Mouse (Mus musculus) thymus, postnatal 25 days (tissue): Measurements from ENCODE around the gene Slc16a5.

Source experiments
- DNase-seq: peaks from one replicate; pipeline ENCODE4 v3.0.0; 2022

Slc16a5 gene

DNA sequence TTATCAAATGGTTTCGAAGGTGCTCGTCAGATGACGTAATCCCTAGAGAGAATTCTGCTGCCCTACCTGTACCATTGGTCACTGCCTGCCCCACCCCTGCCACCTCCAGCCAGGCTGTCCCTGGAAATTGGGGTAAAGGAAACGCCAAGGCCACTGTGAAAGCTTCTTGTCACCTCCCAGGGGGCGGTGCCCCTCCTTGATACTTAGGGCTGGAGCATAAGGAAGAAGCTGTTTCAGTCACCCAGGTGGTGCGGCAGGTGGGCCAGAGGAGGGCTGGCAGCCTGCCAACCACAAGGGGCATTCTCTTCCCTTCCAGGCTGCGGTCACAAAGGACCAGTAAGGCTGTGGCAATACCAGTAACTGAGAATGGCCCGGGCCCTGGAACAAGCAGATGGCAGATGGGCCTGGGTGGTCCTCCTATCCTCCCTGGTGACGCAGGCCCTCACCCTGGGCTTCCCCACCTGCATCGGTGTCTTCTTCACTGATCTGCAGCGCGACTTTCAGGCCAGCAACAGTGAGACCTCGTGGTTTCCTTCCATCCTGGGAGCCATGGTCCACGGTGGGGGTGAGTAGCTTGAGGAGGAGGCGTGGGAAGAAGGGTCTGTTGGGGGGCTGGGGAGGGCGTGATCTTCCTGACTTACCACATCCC, at the start of gene Slc16a5:
Gene Slc16a5 (plus strand): TSS at position 232 of the 649 bp plus-strand sequence.
- peak; percentile 85 for DNase-seq

DNA sequence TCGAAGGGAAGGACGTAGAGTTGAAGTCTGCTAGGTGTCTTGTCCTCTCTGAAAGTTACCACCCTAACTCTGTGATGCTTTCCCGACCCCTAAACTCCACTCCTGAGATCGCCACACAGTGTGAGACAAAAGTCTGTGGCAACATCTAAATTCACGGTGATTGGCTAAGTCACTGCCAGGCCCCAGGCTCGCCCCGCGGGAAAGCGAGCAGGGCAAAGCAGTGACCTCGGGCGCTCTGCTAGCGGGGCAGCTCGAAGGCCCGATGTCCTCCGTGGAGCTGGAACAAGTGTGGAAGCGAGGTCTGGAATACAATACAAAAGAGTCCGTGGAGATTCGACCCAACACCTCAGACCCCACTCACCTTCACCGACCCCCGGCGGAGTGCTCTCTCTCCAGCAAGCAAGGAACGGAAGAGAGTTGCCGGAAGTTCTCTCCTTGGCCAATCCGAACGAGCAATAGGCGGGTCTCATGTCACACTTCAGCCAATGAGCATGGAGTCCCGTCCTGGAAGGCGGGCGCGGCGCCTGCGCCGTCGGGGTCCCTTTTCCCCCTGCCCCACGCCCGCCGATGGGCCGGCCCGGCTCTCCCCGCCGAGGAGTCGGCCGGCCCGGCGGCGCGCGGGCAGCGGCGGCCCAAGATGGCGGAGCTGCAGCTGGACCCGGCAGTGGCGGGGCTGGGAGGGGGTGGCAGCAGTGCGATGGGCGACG, 42.6 kb upstream of the Slc16a5 start, which contains the start of the genes Atp5h and Kctd2:
Gene Atp5h (minus strand): TSS at position 432 of the 707 bp plus-strand sequence.
Gene Kctd2 (plus strand): TSS at position 598 of the 707 bp plus-strand sequence.
- peak; percentile 94 for DNase-seq

GRCm38 (mm10) chr11:115420336-115421190, 41.7 kb upstream of the Slc16a5 start:
- peak; percentile 67 for DNase-seq

GRCm38 (mm10) chr11:115421328-115421727, 40.9 kb upstream of the Slc16a5 start:
- DNase-seq = no peak

DNA sequence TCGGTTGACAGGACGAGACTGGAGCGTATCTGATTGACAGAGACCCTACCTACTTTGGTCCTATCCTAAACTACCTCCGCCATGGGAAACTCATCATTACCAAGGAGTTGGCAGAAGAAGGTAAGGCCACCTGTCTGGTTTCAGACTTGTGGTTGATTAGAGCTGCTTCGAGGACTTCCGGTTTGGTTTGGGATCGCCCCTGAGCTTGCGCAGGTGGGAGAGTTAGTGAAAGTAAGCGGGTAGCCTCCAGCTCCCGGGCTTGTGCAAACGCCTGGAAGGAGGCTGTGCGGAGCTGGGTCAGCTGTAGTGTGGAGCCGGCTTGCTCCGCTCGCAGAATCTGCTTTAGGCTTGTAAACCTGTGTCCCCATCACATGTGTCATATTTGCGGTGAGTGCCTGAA, 40.3 kb upstream of the Slc16a5 start:
- DNase-seq = peak; percentile 42

GRCm38 (mm10) chr11:115423091-115423490, 39.2 kb upstream of the Slc16a5 start:
- no peak for DNase-seq

DNA sequence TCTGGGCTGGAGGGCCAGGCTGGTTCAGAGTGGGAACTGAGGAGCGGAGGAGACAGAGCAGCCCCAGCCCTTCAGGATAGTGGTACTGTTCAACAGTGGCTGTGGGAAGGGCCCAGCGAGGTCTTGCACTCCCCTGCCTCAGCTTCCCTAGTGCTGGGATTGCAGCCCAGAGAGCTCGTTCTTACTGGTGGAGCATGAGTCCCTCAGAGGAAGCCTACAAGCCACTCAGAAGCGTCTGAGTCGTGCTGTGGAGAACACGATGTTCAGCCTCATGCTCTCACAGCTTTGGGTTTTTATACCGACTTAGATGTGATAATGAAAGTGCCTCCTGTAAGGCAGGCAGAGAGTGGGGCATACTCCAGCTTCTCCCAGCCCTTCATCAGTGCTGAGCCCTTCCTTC, 37.6 kb upstream of the Slc16a5 start:
- peak; percentile 47 for DNase-seq

GRCm38 (mm10) chr11:115425671-115426070, 36.6 kb upstream of the Slc16a5 start:
- peak; percentile 62 for DNase-seq

DNA sequence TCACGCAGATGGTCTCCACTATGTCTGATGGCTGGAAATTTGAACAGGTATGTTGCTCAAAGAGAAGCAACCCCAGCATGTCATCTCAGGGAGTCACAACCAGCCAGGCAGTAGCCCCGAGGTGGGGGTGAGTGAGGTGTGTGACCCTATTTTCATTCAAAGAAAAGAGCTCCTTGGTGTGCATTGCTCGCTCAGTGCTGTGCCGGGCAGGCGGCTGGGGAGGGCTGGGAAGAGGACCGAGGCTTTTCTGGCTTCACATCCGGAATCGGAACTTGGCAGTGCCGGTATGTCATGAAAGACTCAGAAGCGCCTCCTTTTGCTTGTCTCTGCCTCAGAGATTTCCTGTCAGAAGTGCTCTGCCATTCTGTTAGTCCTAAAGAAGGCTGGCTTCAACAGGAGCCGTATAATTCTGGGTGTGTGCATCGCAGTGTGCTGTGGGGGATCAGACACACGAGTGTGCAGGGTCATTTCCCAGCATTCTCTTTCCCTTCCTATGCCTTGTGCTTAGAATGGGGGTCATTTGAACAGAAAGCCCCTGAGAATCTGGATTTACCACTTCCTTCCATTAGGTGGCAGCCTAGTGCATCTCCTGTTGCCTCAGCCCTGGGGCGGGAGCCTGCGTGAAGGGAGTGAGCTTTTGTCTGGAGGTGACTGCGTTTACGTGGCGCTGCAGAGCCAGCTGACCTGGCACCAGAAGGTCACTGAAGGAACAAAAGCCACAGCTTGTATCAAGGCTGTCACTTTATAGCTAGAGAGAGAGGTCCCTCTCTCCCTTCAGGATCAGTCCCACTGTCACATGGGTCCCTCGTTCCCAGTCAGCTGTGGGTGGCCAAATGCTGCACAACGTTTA, 34.6 kb upstream of the Slc16a5 start:
- DNase-seq = peak; percentile 85

- no peak for DNase-seq
Measured at GRCm38 (mm10) chr11:115429307-115429706, 33.0 kb upstream of the Slc16a5 start.

DNA sequence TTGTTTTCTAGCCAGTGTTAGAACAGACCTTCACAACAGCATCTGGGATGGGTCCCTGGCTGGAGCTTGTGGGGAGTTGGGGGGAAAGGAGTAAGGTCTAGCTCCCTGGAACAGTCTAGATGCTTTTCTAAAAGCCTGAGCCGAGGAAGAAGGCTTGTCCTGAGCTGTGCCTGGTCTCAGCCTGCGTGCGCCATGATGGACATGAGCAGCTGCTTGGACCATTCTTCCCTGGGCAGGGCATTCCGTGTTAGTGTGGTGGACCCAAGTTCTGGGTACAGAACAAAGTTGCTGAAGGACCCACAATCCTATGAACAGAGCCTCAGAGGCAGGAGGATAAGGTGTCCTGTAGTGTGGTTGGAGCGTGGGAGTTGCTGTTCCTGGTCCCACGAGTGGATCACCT, 31.7 kb upstream of the Slc16a5 start:
- no peak for DNase-seq

GRCm38 (mm10) chr11:115432814-115433213, 29.5 kb upstream of the Slc16a5 start:
- DNase-seq = no peak

- DNase-seq = no peak
Measured at GRCm38 (mm10) chr11:115433342-115433741, 28.9 kb upstream of the Slc16a5 start.

GRCm38 (mm10) chr11:115435596-115436337, 26.5 kb upstream of the Slc16a5 start:
- no peak for DNase-seq

DNA sequence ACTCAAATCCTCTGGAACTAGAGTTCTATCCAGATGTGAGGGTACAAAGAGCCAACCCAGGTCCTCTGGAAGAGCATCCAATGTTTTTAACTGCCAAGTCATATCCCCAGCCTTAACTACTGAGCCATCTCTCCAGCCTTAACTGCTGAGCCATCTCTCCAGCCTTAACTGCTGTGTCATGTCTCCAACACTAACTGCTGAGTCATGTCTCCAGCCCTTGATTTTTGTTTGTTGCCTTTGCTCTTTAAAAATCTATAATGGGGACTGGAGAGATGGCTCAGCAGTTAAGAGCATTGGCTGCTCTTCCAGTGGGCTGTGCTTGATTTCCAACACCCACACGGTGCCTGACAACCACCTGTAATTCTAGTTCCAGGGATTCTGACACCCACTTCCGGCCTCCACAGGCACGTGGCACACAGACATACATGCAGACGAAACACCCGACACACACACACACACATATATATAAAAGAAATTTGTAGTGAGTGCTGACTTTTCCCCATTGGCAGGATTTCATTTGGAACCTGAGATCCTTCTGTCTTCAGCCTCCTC, 24.6 kb upstream of the Slc16a5 start:
- DNase-seq = no peak

GRCm38 (mm10) chr11:115439326-115439725, 22.9 kb upstream of the Slc16a5 start:
- DNase-seq = no peak

GRCm38 (mm10) chr11:115439906-115440595, 22.2 kb upstream of the Slc16a5 start, which contains the start of gene Trim80:
Gene Trim80, plus strand, starts transcription at chr11:115440545.
- no peak for DNase-seq

DNA sequence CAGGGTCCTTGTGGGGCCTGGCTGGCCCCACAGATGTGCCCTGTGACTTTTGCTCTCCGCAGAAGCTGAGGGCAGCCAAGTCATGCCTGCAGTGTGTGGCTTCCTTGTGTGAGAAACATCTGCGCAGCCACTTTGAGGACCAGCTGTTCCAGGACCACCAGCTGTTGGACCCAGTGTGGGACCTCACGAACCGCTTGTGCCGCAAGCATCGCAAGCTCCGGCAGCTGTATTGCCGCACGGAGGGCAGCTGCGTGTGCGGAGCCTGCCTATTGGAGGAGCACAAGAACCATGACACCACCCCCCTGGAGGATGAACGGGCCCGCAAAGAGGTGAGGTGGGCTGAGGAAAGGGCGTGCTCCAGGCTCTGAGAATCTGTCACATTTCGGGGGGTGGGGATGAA, 20.9 kb upstream of the Slc16a5 start:
- peak; percentile 50 for DNase-seq

GRCm38 (mm10) chr11:115446906-115447305, 15.4 kb upstream of the Slc16a5 start:
- DNase-seq = no peak

DNA sequence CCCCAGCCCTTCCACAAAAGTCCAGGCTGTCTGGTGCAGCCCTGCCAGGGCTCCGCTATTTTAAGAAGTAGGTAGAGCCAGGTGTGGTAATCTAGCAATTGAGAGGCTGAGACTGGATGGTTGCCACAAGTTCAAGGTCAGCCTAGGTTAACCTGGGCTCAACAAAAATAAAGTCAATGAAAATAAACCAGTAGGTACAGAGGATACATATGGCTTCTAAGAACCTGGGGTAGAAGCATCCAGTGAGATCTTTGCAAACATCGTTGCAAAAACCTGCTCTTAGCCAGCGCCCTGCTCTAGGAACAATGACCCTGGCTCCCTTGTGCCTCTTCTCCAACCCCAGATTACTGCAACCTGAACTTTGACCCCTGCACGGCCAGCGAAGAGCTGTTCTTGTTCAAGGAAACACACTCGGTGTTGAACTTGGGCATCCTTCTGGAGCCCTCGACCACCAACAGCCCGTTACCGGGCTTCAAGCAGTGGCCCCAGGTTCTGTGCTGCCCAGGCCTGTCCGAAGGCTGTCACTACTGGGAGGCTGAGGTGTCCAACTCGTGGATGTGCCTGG, 14.9 kb upstream of the Slc16a5 start:
- no peak for DNase-seq
